Mouse (Mus musculus): ENCODE results near the gene Boc. TPM values are rescaled to one million over a fixed set of nuclear protein-coding genes. Genes with fewer than 3 reads are reported as not detected.

Gene Boc
- polyA plus RNA-seq, 1 experiment from 2014 or later: 44.7 TPM

GRCm38 (mm10) chr16:44555791-44556709, 2.6 kb downstream of the Boc start:
- peaks cover 53% of the 10 kb centered on the region for H3K4me1 ChIP-seq (ENCODE audit: control insufficient read depth, insufficient read depth, low read length)
- peaks cover 2% of the 10 kb centered on the region; the same call in 1 of the 2 replicates for H3K36me3 ChIP-seq (ENCODE audit: control insufficient read depth, insufficient read depth, low read length)
- H3K4me3 ChIP-seq (ENCODE audit: low read depth, low read length): peak overlapping the region; percentile 80
- no peaks in the 10 kb centered on the region for H3K27me3 ChIP-seq (ENCODE audit: control insufficient read depth, insufficient read depth, low read length)
- H3K9ac ChIP-seq (ENCODE audit: low read length): peak overlapping the region; percentile 96
- no peak for ATAC-seq (ENCODE audit: low FRiP score)
- peak overlapping the region; percentile 53 for H3K27ac ChIP-seq (ENCODE audit: low read depth, low read length)
- H3K9me3 ChIP-seq (ENCODE audit: control insufficient read depth, low read length): no peaks in the 10 kb centered on the region
- peak; percentile 86 for DNase-seq (ENCODE audit: low spot score, missing footprints)
- peak overlapping the region; percentile 63 for H3K4me2 ChIP-seq
- WGBS: 30% methylated on average over 9 of the region's 9 CpGs

- H3K27ac ChIP-seq (ENCODE audit: low read depth, low read length): no peak overlapping the region
- peak overlapping the region; percentile 60 for H3K4me2 ChIP-seq
- no peaks in the 10 kb centered on the region for H3K27me3 ChIP-seq (ENCODE audit: control insufficient read depth, insufficient read depth, low read length)
- H3K9ac ChIP-seq (ENCODE audit: low read length): peak overlapping the region; percentile 43
- H3K4me3 ChIP-seq (ENCODE audit: low read depth, low read length): peak overlapping the region; percentile 28
- peaks cover 7% of the 10 kb centered on the region for H3K36me3 ChIP-seq (ENCODE audit: control insufficient read depth, insufficient read depth, low read length)
- no peaks in the 10 kb centered on the region for H3K9me3 ChIP-seq (ENCODE audit: control insufficient read depth, low read length)
- ATAC-seq (ENCODE audit: low FRiP score) (no peak), DNase-seq (ENCODE audit: low spot score, missing footprints) (no peak)
- 64% methylated on average over 8 of the region's 8 CpGs for WGBS
- H3K4me1 ChIP-seq (ENCODE audit: control insufficient read depth, insufficient read depth, low read length): peaks cover 60% of the 10 kb centered on the region
Measured at GRCm38 (mm10) chr16:44553861-44554260, 4.8 kb downstream of the Boc start.

- Histone ChIP-seq H3K27ac (ENCODE audit: low read depth, low read length) (no peak overlapping the region), H3K36me3 (ENCODE audit: control insufficient read depth, insufficient read depth, low read length) (peaks cover 7% of the 10 kb centered on the region), H3K27me3 (ENCODE audit: control insufficient read depth, insufficient read depth, low read length) (no peaks in the 10 kb centered on the region), H3K4me1 (ENCODE audit: control insufficient read depth, insufficient read depth, low read length) (peaks cover 60% of the 10 kb centered on the region), H3K9ac (ENCODE audit: low read length) (no peak overlapping the region), H3K4me3 (ENCODE audit: low read depth, low read length) (no peak overlapping the region), H3K4me2 (peak overlapping the region; percentile 60), H3K9me3 (ENCODE audit: control insufficient read depth, low read length) (no peaks in the 10 kb centered on the region)
- WGBS: 86% methylated on average over 5 of the region's 5 CpGs
- ATAC-seq (ENCODE audit: low FRiP score): no peak
- DNase-seq (ENCODE audit: low spot score, missing footprints): no peak
Measured at GRCm38 (mm10) chr16:44552726-44553125, 6.0 kb downstream of the Boc start.

- ATAC-seq (ENCODE audit: low FRiP score): peak; percentile 28; the same call in 1 of the 2 replicates
- H3K9ac ChIP-seq (ENCODE audit: low read length): peak overlapping the region; percentile 16; the same call in 1 of the 2 replicates
Measured at GRCm38 (mm10) chr16:44552036-44552435, 6.7 kb downstream of the Boc start.

GRCm38 (mm10) chr16:44551491-44551890, 7.2 kb downstream of the Boc start:
- Histone ChIP-seq H3K27ac (ENCODE audit: low read depth, low read length) (no peak overlapping the region), H3K27me3 (ENCODE audit: control insufficient read depth, insufficient read depth, low read length) (no peaks in the 10 kb centered on the region), H3K4me3 (ENCODE audit: low read depth, low read length) (no peak overlapping the region), H3K9me3 (ENCODE audit: control insufficient read depth, low read length) (no peaks in the 10 kb centered on the region), H3K36me3 (ENCODE audit: control insufficient read depth, insufficient read depth, low read length) (peaks cover 7% of the 10 kb centered on the region), H3K4me2 (peak overlapping the region; percentile 10; the same call in 1 of the 2 replicates), H3K9ac (ENCODE audit: low read length) (no peak overlapping the region), H3K4me1 (ENCODE audit: control insufficient read depth, insufficient read depth, low read length) (peaks cover 67% of the 10 kb centered on the region)
- DNase-seq (ENCODE audit: low spot score, missing footprints) (no peak), ATAC-seq (ENCODE audit: low FRiP score) (0 out of 2 replicates have a peak, but pooled peaks have one; percentile 12)
- WGBS: 35% methylated on average over 5 of the region's 5 CpGs

More at GRCm38 (mm10) chr16:44552036-44552435, 6.7 kb downstream of the Boc start:
- Histone ChIP-seq H3K4me3 (ENCODE audit: low read depth, low read length) (peak overlapping the region; percentile 7; the same call in 1 of the 2 replicates), H3K27ac (ENCODE audit: low read depth, low read length) (no peak overlapping the region), H3K4me1 (ENCODE audit: control insufficient read depth, insufficient read depth, low read length) (peaks cover 63% of the 10 kb centered on the region), H3K36me3 (ENCODE audit: control insufficient read depth, insufficient read depth, low read length) (peaks cover 7% of the 10 kb centered on the region), H3K4me2 (peak overlapping the region; percentile 60), H3K27me3 (ENCODE audit: control insufficient read depth, insufficient read depth, low read length) (no peaks in the 10 kb centered on the region), H3K9me3 (ENCODE audit: control insufficient read depth, low read length) (no peaks in the 10 kb centered on the region)
- 40% methylated on average over 2 of the region's 2 CpGs for WGBS
- DNase-seq (ENCODE audit: low spot score, missing footprints): no peak

GRCm38 (mm10) chr16:44550843-44551242, 7.9 kb downstream of the Boc start:
- H3K27me3 ChIP-seq (ENCODE audit: control insufficient read depth, insufficient read depth, low read length): no peaks in the 10 kb centered on the region
- no peak overlapping the region for H3K4me3 ChIP-seq (ENCODE audit: low read depth, low read length)
- H3K27ac ChIP-seq (ENCODE audit: low read depth, low read length): peak overlapping the region; percentile 26; the same call in 1 of the 2 replicates
- peak overlapping the region; percentile 34 for H3K9ac ChIP-seq (ENCODE audit: low read length)
- 36% methylated on average over 5 of the region's 5 CpGs for WGBS
- peaks cover 7% of the 10 kb centered on the region for H3K36me3 ChIP-seq (ENCODE audit: control insufficient read depth, insufficient read depth, low read length)
- peak overlapping the region; percentile 16 for H3K4me2 ChIP-seq
- H3K9me3 ChIP-seq (ENCODE audit: control insufficient read depth, low read length): no peaks in the 10 kb centered on the region
- ATAC-seq (ENCODE audit: low FRiP score) (peak; percentile 49), DNase-seq (ENCODE audit: low spot score, missing footprints) (no peak)
- peaks cover 68% of the 10 kb centered on the region for H3K4me1 ChIP-seq (ENCODE audit: control insufficient read depth, insufficient read depth, low read length)

GRCm38 (mm10) chr16:44549867-44550679, 8.6 kb downstream of the Boc start:
- peaks cover 7% of the 10 kb centered on the region for H3K36me3 ChIP-seq (ENCODE audit: control insufficient read depth, insufficient read depth, low read length)
- ATAC-seq (ENCODE audit: low FRiP score) (no peak), DNase-seq (ENCODE audit: low spot score, missing footprints) (no peak)
- no peak overlapping the region for H3K4me3 ChIP-seq (ENCODE audit: low read depth, low read length)
- H3K9me3 ChIP-seq (ENCODE audit: control insufficient read depth, low read length): no peaks in the 10 kb centered on the region
- H3K4me1 ChIP-seq (ENCODE audit: control insufficient read depth, insufficient read depth, low read length): peaks cover 75% of the 10 kb centered on the region
- H3K27me3 ChIP-seq (ENCODE audit: control insufficient read depth, insufficient read depth, low read length): no peaks in the 10 kb centered on the region
- H3K27ac ChIP-seq (ENCODE audit: low read depth, low read length): no peak overlapping the region
- 66% methylated on average over 7 of the region's 7 CpGs for WGBS
- no peak overlapping the region for H3K9ac ChIP-seq (ENCODE audit: low read length)
- no peak overlapping the region for H3K4me2 ChIP-seq

GRCm38 (mm10) chr16:44549381-44549780, 9.3 kb downstream of the Boc start:
- Histone ChIP-seq H3K9ac (ENCODE audit: low read length) (no peak overlapping the region), H3K9me3 (ENCODE audit: control insufficient read depth, low read length) (no peaks in the 10 kb centered on the region), H3K36me3 (ENCODE audit: control insufficient read depth, insufficient read depth, low read length) (peaks cover 7% of the 10 kb centered on the region), H3K27me3 (ENCODE audit: control insufficient read depth, insufficient read depth, low read length) (no peaks in the 10 kb centered on the region), H3K4me2 (no peak overlapping the region), H3K27ac (ENCODE audit: low read depth, low read length) (no peak overlapping the region), H3K4me1 (ENCODE audit: control insufficient read depth, insufficient read depth, low read length) (peaks cover 78% of the 10 kb centered on the region), H3K4me3 (ENCODE audit: low read depth, low read length) (no peak overlapping the region)
- DNase-seq (ENCODE audit: low spot score, missing footprints) (no peak), ATAC-seq (ENCODE audit: low FRiP score) (no peak)
- 89% methylated on average over 6 of the region's 6 CpGs for WGBS
